ENCODE assay signal across 12 mouse cellular contexts in genomic region chr17:13850175-13850574, GRCm38 (mm10).
DNase-seq lines count a peak whose midpoint lies in the region; ATAC-seq and TF ChIP-seq lines count a peak whose summit lies in the region.
"Had no signal": no experiment of that assay in that cellular context is flagged by ENCODE, and none has a peak within 500 bp of the region (broad histone marks: within the 10 kb centered on the region; RNA-seq: fewer than 3 reads in every experiment).

No protein-coding gene starts in this region.

- H3K9ac ChIP-seq in midbrain, postnatal 0 days (replicated peaks; ENCODE audit: low read length, poor library complexity, severe bottlenecking), result no peak overlapping the region
- H3K9ac ChIP-seq in midbrain, embryonic 15.5 days, result no peak overlapping the region
- H3K9ac ChIP-seq: stomach, embryonic 15.5 days had no signal

- peaks cover 33% of the 10 kb centered on the region for H3K36me3 ChIP-seq in midbrain, postnatal 0 days (ENCODE audit: insufficient read depth, low read length)
- peaks cover 43% of the 10 kb centered on the region; the same call in 1 of the 2 replicates for H3K36me3 ChIP-seq in midbrain, embryonic 15.5 days (replicated peaks)

- no peak overlapping the region for H3K4me3 ChIP-seq in gastrocnemius, adult 2 months
- H3K4me3 ChIP-seq in midbrain, postnatal 0 days (ENCODE audit: low read depth, low read length), result no peak overlapping the region
- H3K4me3 ChIP-seq in midbrain, embryonic 15.5 days, result no peak overlapping the region
- H3K4me3 ChIP-seq: megakaryocyte, embryonic 14.5 days; stomach, embryonic 15.5 days had no signal

- H3K27me3 ChIP-seq in midbrain, postnatal 0 days (ENCODE audit: insufficient read depth, low read length), result no peaks in the 10 kb centered on the region
- no peaks in the 10 kb centered on the region for H3K27me3 ChIP-seq in midbrain, embryonic 15.5 days (replicated peaks)
- H3K27me3 ChIP-seq: megakaryocyte, embryonic 14.5 days; stomach, embryonic 15.5 days had no signal

- H3K4me1 ChIP-seq in midbrain, postnatal 0 days (ENCODE audit: insufficient read depth, low read length), result no peaks in the 10 kb centered on the region
- no peaks in the 10 kb centered on the region for H3K4me1 ChIP-seq in midbrain, embryonic 15.5 days
- H3K4me1 ChIP-seq: megakaryocyte, embryonic 14.5 days; stomach, embryonic 15.5 days had no signal

- ATAC-seq in midbrain, postnatal 0 days (ENCODE audit: low FRiP score), result no peak
- no peak for ATAC-seq in midbrain, embryonic 15.5 days (replicated peaks)
- ATAC-seq in cerebellum, adult (ENCODE audit: insufficient number of reproducible peaks, low FRiP score, low TSS enrichment), result no peak

- intact Hi-C loops in gastrocnemius, adult 2 months (cut with DNase I), result loop anchor here (5.0 kb wide), 1 partner anchor 87 kb away; no protein-coding TSS in a partner anchor

- TF ChIP-seq CTCF in gastrocnemius, adult 2 months (IDR thresholded peaks at IDR 0.05), result peak; percentile 77
- peak; percentile 44 for TF ChIP-seq CTCF in midbrain, postnatal 0 days (IDR thresholded peaks at IDR 0.05)

- peak overlapping the region; percentile 33 for H3K27ac ChIP-seq in gastrocnemius, adult 2 months
- H3K27ac ChIP-seq in midbrain, postnatal 0 days (ENCODE audit: low read depth, low read length), result no peak overlapping the region
- no peak overlapping the region for H3K27ac ChIP-seq in midbrain, embryonic 15.5 days
- H3K27ac ChIP-seq: stomach, embryonic 15.5 days had no signal

- no peak for DNase-seq in gastrocnemius, adult 2 months
- DNase-seq in gastrocnemius, postnatal 4 days (ENCODE audit: low spot score in 2 of 2), result no peak
- no peak for DNase-seq in midbrain, postnatal 0 days (ENCODE audit: low spot score)
- DNase-seq in heart, postnatal 4 days, result peak; percentile 30
- DNase-seq in left cerebral cortex, adult 9 months (ENCODE audit: low spot score in 2 of 2), result no peak
- no peak for DNase-seq in cerebellum, postnatal 36 days
- DNase-seq: cerebellum, adult 8-10 months; gastrocnemius, postnatal 14 days had no signal

- H3K4me2 ChIP-seq in midbrain, postnatal 0 days (ENCODE audit: low read depth, low read length, poor library complexity, severe bottlenecking), result no peak overlapping the region
- H3K4me2 ChIP-seq in midbrain, embryonic 15.5 days, result no peak overlapping the region
- H3K4me2 ChIP-seq: stomach, embryonic 15.5 days had no signal

- 90% methylated on average over 2 of the region's 2 CpGs for WGBS in midbrain, postnatal 0 days
- WGBS in midbrain, embryonic 15.5 days, result 90% methylated on average over 2 of the region's 2 CpGs

- H3K9me3 ChIP-seq in midbrain, postnatal 0 days (ENCODE audit: low read length), result no peaks in the 10 kb centered on the region
- no peaks in the 10 kb centered on the region for H3K9me3 ChIP-seq in midbrain, embryonic 15.5 days
- H3K9me3 ChIP-seq: megakaryocyte, embryonic 14.5 days; stomach, embryonic 15.5 days had no signal
